Mouse (Mus musculus) E14TG2a.4 (cell line): ENCODE results near the gene C1ql1.

Experiments
- CTCF ChIP-seq: conservative IDR thresholded peaks from 2 replicates; pipeline ENCODE4 v1.5.1; 2014; ENCODE audit warnings: low read length
- NANOG ChIP-seq: IDR thresholded peaks from 2 replicates; pipeline ENCODE4 v1.6.1; 2014; ENCODE audit warnings: borderline replicate concordance, low read length, mixed read lengths

GRCm38 (mm10) chr11:102930672-102931071 lies 15.8 kb downstream of the C1ql1 start:
- TF ChIP-seq CTCF (no peak), NANOG (no peak)
